ENCODE assay signal across 9 mouse cellular contexts in genomic region chr15:42962747-42963338, GRCm38 (mm10).
DNase-seq lines count a peak whose midpoint lies in the region; ATAC-seq and TF ChIP-seq lines count a peak whose summit lies in the region.
"Had no signal": no experiment of that assay in that cellular context is flagged by ENCODE, and none has a peak within 500 bp of the region (broad histone marks: within the 10 kb centered on the region; RNA-seq: fewer than 3 reads in every experiment).

No protein-coding gene starts in this region.

- TF ChIP-seq POLR2A in thymus, adult 2 months (IDR thresholded peaks at IDR 0.05; ENCODE audit: control insufficient read depth, extremely low read depth, insufficient read depth, low read length, poor library complexity): no peak

- TF ChIP-seq CTCF in thymus, adult 2 months (IDR thresholded peaks at IDR 0.05; ENCODE audit: borderline replicate concordance, control insufficient read depth, extremely low read depth, insufficient read depth, low read length, poor library complexity): no peak

- H3K27me3 ChIP-seq in thymus, adult 2 months (ENCODE audit: control insufficient read depth, insufficient read depth, low read length): no peaks in the 10 kb centered on the region
- H3K27me3 ChIP-seq in intestine, embryonic 15.5 days (replicated peaks): no peaks in the 10 kb centered on the region
- no peaks in the 10 kb centered on the region for H3K27me3 ChIP-seq in midbrain, embryonic 14.5 days (ENCODE audit: control insufficient read depth, insufficient read depth, low read length)
- no peaks in the 10 kb centered on the region for H3K27me3 ChIP-seq in splenic B cell, adult 2 months (ENCODE audit: control insufficient read depth, insufficient read depth, low read length, poor library complexity, severe bottlenecking)
- H3K27me3 ChIP-seq: embryonic facial prominence, embryonic 12.5 days had no signal

- no peak overlapping the region for H3K9ac ChIP-seq in intestine, embryonic 15.5 days
- H3K9ac ChIP-seq in midbrain, embryonic 14.5 days (replicated peaks; ENCODE audit: low read length): no peak overlapping the region
- H3K9ac ChIP-seq: embryonic facial prominence, embryonic 12.5 days had no signal

- no peak overlapping the region for H3K27ac ChIP-seq in thymus, adult 2 months (ENCODE audit: control insufficient read depth, insufficient read depth, low read length)
- no peak overlapping the region for H3K27ac ChIP-seq in intestine, embryonic 15.5 days
- no peak overlapping the region for H3K27ac ChIP-seq in midbrain, embryonic 14.5 days (replicated peaks; ENCODE audit: low read depth, low read length)
- H3K27ac ChIP-seq: embryonic facial prominence, embryonic 12.5 days had no signal

- no peaks in the 10 kb centered on the region for H3K36me3 ChIP-seq in thymus, adult 2 months (ENCODE audit: control insufficient read depth, insufficient read depth, low read length)
- H3K36me3 ChIP-seq in intestine, embryonic 15.5 days: no peaks in the 10 kb centered on the region
- no peaks in the 10 kb centered on the region for H3K36me3 ChIP-seq in midbrain, embryonic 14.5 days (ENCODE audit: control insufficient read depth, insufficient read depth, low read length)
- H3K36me3 ChIP-seq in splenic B cell, adult 2 months (ENCODE audit: control insufficient read depth, insufficient read depth, low read length, poor library complexity, severe bottlenecking): no peaks in the 10 kb centered on the region
- H3K36me3 ChIP-seq: embryonic facial prominence, embryonic 12.5 days had no signal

- no peaks in the 10 kb centered on the region for H3K9me3 ChIP-seq in intestine, embryonic 15.5 days
- H3K9me3 ChIP-seq in midbrain, embryonic 14.5 days (ENCODE audit: control insufficient read depth, low read length): no peaks in the 10 kb centered on the region
- H3K9me3 ChIP-seq: embryonic facial prominence, embryonic 12.5 days had no signal

- WGBS in thymus, adult 2 months: 28% methylated on average over 11 of the region's 11 CpGs
- WGBS in intestine, embryonic 15.5 days: 21% methylated on average over 11 of the region's 11 CpGs
- WGBS in midbrain, embryonic 14.5 days: 20% methylated on average over 11 of the region's 11 CpGs

- no peak overlapping the region for H3K4me3 ChIP-seq in thymus, adult 2 months (ENCODE audit: control insufficient read depth, insufficient read depth, low read length)
- no peak overlapping the region for H3K4me3 ChIP-seq in intestine, embryonic 15.5 days (replicated peaks)
- H3K4me3 ChIP-seq in midbrain, embryonic 14.5 days (replicated peaks; ENCODE audit: low read depth, low read length): no peak overlapping the region
- H3K4me3 ChIP-seq: embryonic facial prominence, embryonic 12.5 days had no signal

- H3K4me2 ChIP-seq in intestine, embryonic 15.5 days (replicated peaks): no peak overlapping the region
- no peak overlapping the region for H3K4me2 ChIP-seq in midbrain, embryonic 14.5 days (ENCODE audit: low read length)
- H3K4me2 ChIP-seq: embryonic facial prominence, embryonic 12.5 days had no signal

- DNase-seq in thymus, adult 2 months: peak; percentile 24
- DNase-seq in thymus, adult 18-20 months: no peak
- DNase-seq in cerebellum, adult 18-20 months: peak; percentile 56 to 64
- peak; percentile 10 to 36 for DNase-seq in frontal cortex, postnatal 10 days (ENCODE audit: low spot score in 2 of 2)
- peak; percentile 50 to 80 for DNase-seq in left cerebral cortex, postnatal 10 days (ENCODE audit: extremely low spot score in 1 of 2, low spot score in 2 of 2)
- DNase-seq in midbrain, embryonic 14.5 days: peak; percentile 94
- peak; percentile 60 for DNase-seq in splenic B cell, adult 2 months (ENCODE audit: low read depth, low spot score)

- ATAC-seq in intestine, embryonic 15.5 days: peak; percentile 58; the same call in 1 of the 2 replicates
- ATAC-seq in midbrain, embryonic 14.5 days (ENCODE audit: low FRiP score, low TSS enrichment): peak; percentile 73

- no peaks in the 10 kb centered on the region for H3K4me1 ChIP-seq in thymus, adult 2 months (replicated peaks; ENCODE audit: control insufficient read depth, insufficient read depth, low read length)
- no peaks in the 10 kb centered on the region for H3K4me1 ChIP-seq in intestine, embryonic 15.5 days (replicated peaks)
- no peaks in the 10 kb centered on the region for H3K4me1 ChIP-seq in midbrain, embryonic 14.5 days (ENCODE audit: control insufficient read depth, insufficient read depth, low read length)
- H3K4me1 ChIP-seq: embryonic facial prominence, embryonic 12.5 days had no signal

- intact Hi-C loops in left cerebral cortex, postnatal 10 days (cut with DNase I): loop anchor here (5.0 to 10.0 kb wide), 2 partner anchors 199 to 572 kb away; no protein-coding TSS in a partner anchor

Comparison
In these comparisons a context has a peak if more than half of its experiments do, and no peak if none do; other contexts are left out.
1. DNase-seq: peak in thymus, adult 2 months (single experiment), cerebellum, adult 18-20 months (2 of 2), frontal cortex, postnatal 10 days (2 of 2), left cerebral cortex, postnatal 10 days (2 of 2), midbrain, embryonic 14.5 days (single experiment) and splenic B cell, adult 2 months (single experiment); none in thymus, adult 18-20 months (0 of 2).